23 mouse cellular contexts compared by ENCODE assay signal in the genomic region with DNA sequence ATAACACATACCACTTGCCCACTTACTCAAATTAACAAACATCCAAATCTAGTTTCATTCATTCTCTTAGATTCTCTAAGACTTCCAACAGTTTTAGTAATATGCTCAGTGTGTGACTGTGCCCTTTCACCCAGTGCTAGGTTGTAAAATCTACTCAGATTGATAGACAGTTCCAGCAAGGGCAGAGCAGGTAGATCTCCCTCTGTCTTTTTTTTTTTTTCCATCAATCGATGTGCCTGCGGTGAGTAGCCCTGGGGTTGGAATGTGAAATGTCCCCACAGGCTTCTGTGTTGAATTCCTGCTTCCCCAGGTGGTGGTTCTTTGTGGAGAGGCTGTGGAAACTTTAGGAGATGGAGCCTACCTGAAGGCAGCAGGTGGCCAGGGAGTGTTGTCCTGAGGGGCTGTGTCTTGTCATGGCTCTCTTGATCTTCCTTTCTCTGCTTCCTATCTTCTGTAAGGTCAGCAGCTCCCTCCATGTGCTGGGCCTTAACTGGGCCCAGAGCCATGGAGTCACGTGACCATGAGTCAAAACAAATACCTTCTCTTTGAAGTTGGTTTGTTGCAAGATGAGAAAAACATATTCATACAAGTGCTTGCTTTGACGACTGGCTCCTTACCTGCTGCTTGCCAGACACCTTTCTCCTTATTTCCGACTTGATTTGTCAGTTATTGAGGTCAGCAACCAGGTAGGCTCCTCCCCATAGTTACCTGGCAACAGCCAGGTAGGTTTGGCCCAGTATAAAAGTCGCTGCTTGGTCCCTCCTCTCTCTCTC.
DNase-seq lines count a peak whose midpoint lies in the region; ATAC-seq and TF ChIP-seq lines count a peak whose summit lies in the region.
"Had no signal": no experiment of that assay in that cellular context is flagged by ENCODE, and none has a peak within 500 bp of the region (broad histone marks: within the 10 kb centered on the region; RNA-seq: fewer than 3 reads in every experiment).

No protein-coding gene starts in this region.

- TF ChIP-seq RAD21 in MEL (IDR thresholded peaks at IDR 0.05; ENCODE audit: low read depth, low read length): no peak

- WGBS in lung, embryonic 14.5 days: 53% methylated on average over 6 of the region's 6 CpGs
- whole genome bisulfite sequencing in midbrain, embryonic 15.5 days: 73% methylated on average over 6 of the region's 6 CpGs

- H3K27me3 ChIP-seq in MEL (ENCODE audit: control insufficient read depth in 1 of 2, insufficient read depth in 2 of 2, low read length in 2 of 2) (no peaks in the 10 kb centered on the region), myocyte (ENCODE audit: control insufficient read depth, insufficient read depth, insufficient read length) (no peaks in the 10 kb centered on the region)
- no peaks in the 10 kb centered on the region for H3K27me3 ChIP-seq in lung, embryonic 14.5 days (ENCODE audit: insufficient read depth, low read length)
- H3K27me3 ChIP-seq in midbrain, embryonic 15.5 days (replicated peaks): no peaks in the 10 kb centered on the region
- H3K27me3 ChIP-seq: hindbrain, embryonic 13.5 days; liver, embryonic 13.5 days had no signal

- H3K4me1 ChIP-seq in MEL (ENCODE audit: control insufficient read depth in 1 of 2, insufficient read depth in 2 of 2, low read length in 2 of 2): no peaks in the 10 kb centered on the region
- no peaks in the 10 kb centered on the region for H3K4me1 ChIP-seq in lung, embryonic 14.5 days (ENCODE audit: insufficient read depth)
- no peaks in the 10 kb centered on the region for H3K4me1 ChIP-seq in midbrain, embryonic 15.5 days
- H3K4me1 ChIP-seq: hindbrain, embryonic 13.5 days; liver, embryonic 13.5 days; midbrain, embryonic 10.5 days had no signal

- no peak for TF ChIP-seq EP300 in MEL (IDR thresholded peaks at IDR 0.05; ENCODE audit: low read depth in 1 of 2, low read length in 2 of 2)

- peak; percentile 4 to 17 for DNase-seq in lung, adult 18-20 months
- DNase-seq in lung, postnatal 14 days: no peak
- no peak for DNase-seq in MEL (ENCODE audit: low read depth, low spot score)
- peak; percentile 7 for DNase-seq in lung, embryonic 14.5 days
- DNase-seq in ovary, adult 18-20 months (ENCODE audit: low spot score): no peak
- no peak for DNase-seq in embryo, embryonic 10 days (ENCODE audit: low spot score)
- DNase-seq: cerebellum, adult 11 months; cerebellum, postnatal 10 days; gastrocnemius, postnatal 36 days; heart, adult 2 months; kidney, adult 9 months; kidney, postnatal 14 days; liver, embryonic 13.5 days; right cerebral cortex, postnatal 14 days; spleen, adult 18-20 months; thymus, postnatal 25 days had no signal

- H3K4me3 ChIP-seq in MEL (ENCODE audit: control insufficient read depth in 1 of 2, insufficient read depth in 1 of 2, low read depth in 2 of 2, low read length in 2 of 2): no peak overlapping the region
- H3K4me3 ChIP-seq in lung, embryonic 14.5 days (ENCODE audit: low read depth, low read length): no peak overlapping the region
- H3K4me3 ChIP-seq in myocyte: no peak overlapping the region
- no peak overlapping the region for H3K4me3 ChIP-seq in midbrain, embryonic 15.5 days
- H3K4me3 ChIP-seq: heart, adult 2 months; hindbrain, embryonic 13.5 days; layer of hippocampus, adult 2 months; liver, embryonic 13.5 days; midbrain, embryonic 10.5 days had no signal

- TF ChIP-seq POLR2A in MEL (IDR thresholded peaks at IDR 0.05; ENCODE audit: control insufficient read depth in 1 of 2, insufficient read depth in 1 of 2, low read depth in 1 of 2, low read length in 2 of 2, poor library complexity in 1 of 2) (no peak), myocyte (IDR thresholded peaks at IDR 0.05; ENCODE audit: insufficient read length, low read depth) (no peak)

- H3K4me2 ChIP-seq in lung, embryonic 14.5 days: no peak overlapping the region
- H3K4me2 ChIP-seq in myocyte (ENCODE audit: low read depth): no peak overlapping the region
- no peak overlapping the region for H3K4me2 ChIP-seq in midbrain, embryonic 15.5 days
- H3K4me2 ChIP-seq: hindbrain, embryonic 13.5 days; liver, embryonic 13.5 days had no signal

- TF ChIP-seq CTCF in MEL (IDR thresholded peaks at IDR 0.05 in 2 of 3, conservative IDR thresholded peaks at IDR 0.05 in 1 of 3; ENCODE audit: control insufficient read depth in 1 of 3, insufficient read depth in 1 of 3, low read depth in 2 of 3, low read length in 3 of 3, poor library complexity in 1 of 3, severe bottlenecking in 1 of 3): no peak
- no peak for TF ChIP-seq CTCF in lung, embryonic 14.5 days (IDR thresholded peaks at IDR 0.05; ENCODE audit: low read depth)

- no peak overlapping the region for H3ac ChIP-seq in myocyte (ENCODE audit: control insufficient read depth, insufficient read length)

- H3K36me3 ChIP-seq in MEL (ENCODE audit: control insufficient read depth in 1 of 2, insufficient read depth in 2 of 2, low read length in 2 of 2): no peaks in the 10 kb centered on the region
- no peaks in the 10 kb centered on the region for H3K36me3 ChIP-seq in lung, embryonic 14.5 days (ENCODE audit: insufficient read depth)
- no peaks in the 10 kb centered on the region for H3K36me3 ChIP-seq in myocyte (ENCODE audit: control insufficient read depth, insufficient read depth)
- H3K36me3 ChIP-seq in midbrain, embryonic 15.5 days (replicated peaks): no peaks in the 10 kb centered on the region
- H3K36me3 ChIP-seq: hindbrain, embryonic 13.5 days; liver, embryonic 13.5 days; midbrain, embryonic 10.5 days had no signal

- H3K9me3 ChIP-seq in MEL (replicated peaks; ENCODE audit: insufficient read depth, low read length): no peaks in the 10 kb centered on the region
- no peaks in the 10 kb centered on the region for H3K9me3 ChIP-seq in lung, embryonic 14.5 days (ENCODE audit: low read depth, low read length)
- H3K9me3 ChIP-seq in midbrain, embryonic 15.5 days: no peaks in the 10 kb centered on the region
- H3K9me3 ChIP-seq: hindbrain, embryonic 13.5 days; liver, embryonic 13.5 days; midbrain, embryonic 10.5 days had no signal

- H3K9ac ChIP-seq in MEL (ENCODE audit: control insufficient read depth, low read depth, low read length, poor library complexity, severe bottlenecking): no peak overlapping the region
- H3K9ac ChIP-seq in lung, embryonic 14.5 days: no peak overlapping the region
- no peak overlapping the region for H3K9ac ChIP-seq in midbrain, embryonic 15.5 days
- H3K9ac ChIP-seq: hindbrain, embryonic 13.5 days; liver, embryonic 13.5 days had no signal

- H3K79me2 ChIP-seq in MEL (ENCODE audit: control insufficient read depth, insufficient read depth, low read length, poor library complexity) (no peaks in the 10 kb centered on the region), myocyte (ENCODE audit: control insufficient read depth, insufficient read depth) (no peaks in the 10 kb centered on the region)

- no peak for ATAC-seq in lung, embryonic 14.5 days (ENCODE audit: insufficient read depth)
- no peak for ATAC-seq in midbrain, embryonic 15.5 days (replicated peaks)
- ATAC-seq: activated CD4-positive, CD25-positive, alpha-beta regulatory T cell, adult 4 months had no signal

- no peak overlapping the region for H3K27ac ChIP-seq in MEL (ENCODE audit: control insufficient read depth, low read depth, low read length)
- H3K27ac ChIP-seq in lung, embryonic 14.5 days (ENCODE audit: low read depth): no peak overlapping the region
- no peak overlapping the region for H3K27ac ChIP-seq in midbrain, embryonic 15.5 days
- H3K27ac ChIP-seq: heart, adult 2 months; hindbrain, embryonic 13.5 days; layer of hippocampus, adult 2 months; liver, embryonic 13.5 days; macrophage; midbrain, embryonic 10.5 days had no signal

TF ChIP-seq in MEL, 35 proteins besides CTCF, POLR2A, EP300 and RAD21:
- TF ChIP-seq USF1 (IDR thresholded peaks at IDR 0.05; ENCODE audit: low read depth, low read length) (0 out of 2 replicates have a peak, but pooled peaks have one; percentile 14), ZNF384 (IDR thresholded peaks at IDR 0.05; ENCODE audit: low read depth, low read length) (no peak)

TF ChIP-seq in myocyte, 11 proteins besides CTCF, POLR2A, EP300 and RAD21:
- no peak for TF ChIP-seq CEBPB (IDR thresholded peaks at IDR 0.05; ENCODE audit: insufficient read depth, poor library complexity, severe bottlenecking)
- TF ChIP-seq USF1 (IDR thresholded peaks at IDR 0.05; ENCODE audit: low read depth): peak; percentile 58

Comparison
In these comparisons a context has a peak if more than half of its experiments do, and no peak if none do; other contexts are left out.
1. DNase-seq: peak in lung, adult 18-20 months (2 of 2) and lung, embryonic 14.5 days (single experiment); none in lung, postnatal 14 days (single experiment), MEL (single experiment), ovary, adult 18-20 months (single experiment) and embryo, embryonic 10 days (single experiment).